Mouse (Mus musculus) embryonic facial prominence, embryonic 14.5 days (tissue): ENCODE measurements around the gene Cd300lf. TPM values are rescaled to one million over a fixed set of nuclear protein-coding genes. Genes with fewer than 3 reads are reported as not detected.

Source experiments
- ATAC-seq: fragments of 200-750 bp; cut with Nextera tagmentation; 2 replicates; pipeline ENCODE4 v1.8.0; 2017; ENCODE audit warnings: low read depth, moderate number of reproducible peaks, moderate TSS enrichment
- DNase-seq: peaks from one replicate; pipeline ENCODE4 v3.0.0-alpha.2; 2015; ENCODE audit warnings: low spot score
- H3K27ac ChIP-seq: fragments of 300-500 bp; sonication (generic); replicated peaks from 2 replicates; pipeline ENCODE4 v1.5.1; 2014; ENCODE audit warnings: low read depth, mild to moderate bottlenecking, low read length, moderate library complexity
- H3K27me3 ChIP-seq: fragments of 300-500 bp; sonication (generic); replicated peaks from 2 replicates; pipeline ENCODE4 v1.6.1; 2014; ENCODE audit warnings: low read length; ENCODE audit not compliant: control insufficient read depth, insufficient read depth
- H3K36me3 ChIP-seq: fragments of 300-500 bp; sonication (generic); 2 replicates; pipeline ENCODE4 v1.6.1; 2014; ENCODE audit warnings: low read length, mixed read lengths; ENCODE audit not compliant: control insufficient read depth, insufficient read depth
- H3K4me1 ChIP-seq: fragments of 300-500 bp; sonication (generic); 2 replicates; pipeline ENCODE4 v1.6.1; 2014; ENCODE audit warnings: antibody characterized with exemption, low read length; ENCODE audit not compliant: control insufficient read depth, insufficient read depth
- H3K4me2 ChIP-seq: fragments of 300-500 bp; sonication (generic); 2 replicates; pipeline ENCODE4 v1.6.1; 2014; ENCODE audit warnings: low read depth, mild to moderate bottlenecking, low read length, moderate library complexity, mixed read lengths
- H3K4me3 ChIP-seq: fragments of 300-500 bp; sonication (generic); 2 replicates; pipeline ENCODE4 v1.5.1; 2014; ENCODE audit warnings: low read depth, mild to moderate bottlenecking, low read length
- H3K9ac ChIP-seq: fragments of 300-500 bp; sonication (generic); 2 replicates; pipeline ENCODE4 v1.6.1; 2014; ENCODE audit warnings: low read depth, mild to moderate bottlenecking, low read length, moderate library complexity, mixed read lengths
- H3K9me3 ChIP-seq: fragments of 300-500 bp; sonication (generic); 2 replicates; pipeline ENCODE4 v1.6.1; 2016; ENCODE audit warnings: low read length; ENCODE audit not compliant: control insufficient read depth
- WGBS: fragments of 180-500 bp; shearing (Covaris S2); extraction: QIAGEN DNeasy Blood & Tissue Kit; methylation state at CpG from one replicate; pipeline ENCODE4 v1.1.7; 2014; 5-methylcytosine and 5-hydroxymethylcytosine counted together
- polyA plus RNA-seq: library from polyadenylated mRNA; unstranded; fragments of >200 nt; fragmentation: Nextera tagmentation; extraction: Ambion mirVana; gene quantifications from 2 replicates; pipeline ENCODE4 v1.2.1, GENCODE M21; 2014

The Cd300lf gene
- polyA plus RNA-seq, 1 experiment from 2014 or later = 0.56 TPM

DNA sequence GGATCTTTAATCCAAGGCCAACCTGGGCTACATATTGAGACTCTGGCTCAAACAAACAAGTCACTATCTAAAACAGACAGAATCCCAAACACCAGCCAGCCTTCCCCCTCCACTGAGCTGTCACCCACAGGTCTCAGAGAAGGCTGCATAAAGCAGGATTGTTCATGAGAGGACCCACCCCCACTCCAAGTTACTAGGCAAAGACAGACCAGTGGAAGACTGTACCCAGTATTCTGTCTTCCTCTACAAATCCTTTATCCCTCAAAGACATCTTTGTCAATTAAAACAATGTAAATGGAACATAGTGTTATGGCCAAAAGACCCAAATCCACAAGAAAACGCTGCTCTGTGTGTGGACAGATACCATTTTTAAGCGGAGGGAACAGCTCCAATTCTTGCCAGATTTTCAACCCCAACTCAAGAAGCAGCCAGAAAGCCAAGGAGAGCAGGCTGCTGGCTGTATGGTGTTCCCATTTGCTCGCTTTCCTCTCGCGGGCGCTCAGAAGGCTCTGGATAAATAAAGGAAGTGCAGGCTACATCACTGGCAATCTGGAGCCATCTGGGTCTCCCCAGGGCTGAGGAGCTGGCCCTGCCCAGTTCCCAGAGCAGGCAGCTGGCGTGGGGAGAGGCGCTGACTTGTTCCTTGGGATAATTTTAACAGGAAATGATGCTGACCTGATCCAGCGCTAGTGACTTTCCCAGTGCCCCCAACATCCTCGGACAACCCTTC, 35.4 kb downstream of the Cd300lf start:
- 0 out of 2 replicates have a peak, but pooled peaks cover 3% of the 10 kb centered on the region for H3K9me3 ChIP-seq
- no peak overlapping the region for H3K27ac ChIP-seq
- no peak overlapping the region for H3K4me3 ChIP-seq
- H3K36me3 ChIP-seq = no peaks in the 10 kb centered on the region
- DNase-seq (no peak), ATAC-seq (no peak)
- H3K27me3 ChIP-seq = 0 out of 2 replicates have a peak, but pooled peaks cover 6% of the 10 kb centered on the region
- no peak overlapping the region for H3K9ac ChIP-seq
- H3K4me1 ChIP-seq = peaks cover 5% of the 10 kb centered on the region
- no peak overlapping the region for H3K4me2 ChIP-seq
- WGBS = 35% methylated on average over 10 of the region's 10 CpGs

DNA sequence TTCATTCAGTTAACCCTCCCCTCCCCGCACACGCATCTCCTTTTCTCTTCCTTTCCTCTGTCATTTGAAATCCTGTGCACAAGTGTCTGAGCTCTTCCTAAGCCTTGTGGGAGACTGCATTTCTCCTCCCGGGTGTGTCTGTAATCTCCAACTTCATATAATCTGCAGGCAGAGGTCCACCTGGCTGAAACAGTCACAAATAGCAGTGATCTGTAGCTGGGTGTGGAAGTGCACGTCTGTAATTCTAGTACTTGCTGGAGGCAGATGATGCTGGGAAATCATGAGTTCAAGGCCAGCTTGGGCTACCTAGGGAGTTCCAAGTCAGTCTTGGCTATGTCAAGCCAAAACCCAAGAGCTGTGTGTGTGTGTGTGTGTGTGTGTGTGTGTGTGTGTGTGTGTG, 41.7 kb downstream of the Cd300lf start:
- H3K4me2 ChIP-seq = peak overlapping the region; percentile 38; the same call in 1 of the 2 replicates
- WGBS = 21% methylated on average over 4 of the region's 4 CpGs

DNA sequence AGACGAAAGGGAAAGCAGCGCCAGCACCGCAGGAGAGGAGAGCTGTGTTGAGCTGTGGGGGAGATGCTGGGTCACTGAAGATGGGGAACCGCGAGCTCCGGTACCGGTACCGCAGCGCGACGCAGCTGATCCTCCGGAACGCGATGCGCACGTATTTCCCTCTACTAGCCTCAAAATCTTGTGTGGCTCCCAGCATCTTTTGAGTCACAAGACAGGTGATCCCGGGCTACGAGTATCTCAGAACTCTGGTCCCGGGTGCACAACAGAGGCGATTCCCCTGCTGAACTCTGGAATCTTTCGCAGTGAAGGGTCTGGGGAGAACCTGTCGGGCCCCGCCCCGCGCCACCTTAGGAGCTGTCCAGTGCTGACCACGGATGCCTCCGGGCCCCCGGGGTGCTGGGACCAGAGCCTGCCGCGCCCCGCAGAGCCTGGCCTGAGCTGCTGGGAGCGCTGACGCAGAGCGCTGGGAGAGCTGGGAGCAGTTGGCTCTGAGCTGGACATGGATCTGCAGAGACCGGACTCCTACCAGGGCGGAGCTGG, 42.4 kb downstream of the Cd300lf start, which contains the start of gene Rab37:
Gene Rab37 (plus strand): TSS at position 70 of the 540 bp plus-strand sequence.
- H3K4me1 ChIP-seq = no peaks in the 10 kb centered on the region
- ATAC-seq (peak; percentile 26; the same call in 1 of the 2 replicates), DNase-seq (no peak)
- 4% methylated on average over 25 of the region's 36 CpGs for WGBS
- peaks cover 38% of the 10 kb centered on the region for H3K27me3 ChIP-seq
- H3K9me3 ChIP-seq = 0 out of 2 replicates have a peak, but pooled peaks cover 12% of the 10 kb centered on the region
- H3K36me3 ChIP-seq = no peaks in the 10 kb centered on the region
- H3K9ac ChIP-seq = no peak within 1 kb of the TSS
- H3K4me2 ChIP-seq = peak within 1 kb of the TSS; percentile 38
- no peak within 1 kb of the TSS for H3K27ac ChIP-seq
- 0 out of 2 replicates have a peak within 1 kb of the TSS, but pooled peaks have one; percentile 5 for H3K4me3 ChIP-seq

More for the DNA sequence above, 41.7 kb downstream of the Cd300lf start:
- DNase-seq (no peak), ATAC-seq (no peak)
- Histone ChIP-seq H3K9me3 (0 out of 2 replicates have a peak, but pooled peaks cover 12% of the 10 kb centered on the region), H3K9ac (no peak overlapping the region), H3K4me1 (no peaks in the 10 kb centered on the region), H3K4me3 (0 out of 2 replicates have a peak overlapping the region, but pooled peaks have one; percentile 5), H3K27me3 (peaks cover 32% of the 10 kb centered on the region), H3K36me3 (no peaks in the 10 kb centered on the region), H3K27ac (no peak overlapping the region)

DNA sequence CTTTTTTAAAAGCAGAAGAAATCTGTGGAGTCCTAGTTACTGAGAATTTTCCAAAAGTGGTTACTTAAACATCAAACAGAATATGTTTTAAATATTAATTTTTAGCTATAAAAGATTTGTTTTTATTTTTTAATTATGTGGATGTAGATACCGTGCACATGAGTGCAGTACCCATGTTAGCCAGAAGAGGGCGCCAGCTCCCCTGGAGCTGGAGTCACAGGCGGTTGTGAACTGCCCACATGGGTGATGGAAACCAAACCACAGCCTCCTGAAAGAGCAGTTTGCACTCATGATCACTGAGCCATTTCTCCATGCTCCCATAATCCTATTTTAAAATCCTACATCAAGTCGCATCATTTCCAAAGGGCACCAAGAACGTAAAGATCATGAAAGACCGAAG, 43.9 kb downstream of the Cd300lf start:
- no peaks in the 10 kb centered on the region for H3K4me1 ChIP-seq
- 0 out of 2 replicates have a peak, but pooled peaks cover 12% of the 10 kb centered on the region for H3K9me3 ChIP-seq
- ATAC-seq (no peak), DNase-seq (no peak)
- 65% methylated on average over 6 of the region's 6 CpGs for WGBS
- H3K36me3 ChIP-seq = no peaks in the 10 kb centered on the region
- no peak overlapping the region for H3K9ac ChIP-seq
- no peak overlapping the region for H3K4me3 ChIP-seq
- H3K27me3 ChIP-seq = peaks cover 42% of the 10 kb centered on the region
- H3K27ac ChIP-seq = no peak overlapping the region
- H3K4me2 ChIP-seq = no peak overlapping the region

DNA sequence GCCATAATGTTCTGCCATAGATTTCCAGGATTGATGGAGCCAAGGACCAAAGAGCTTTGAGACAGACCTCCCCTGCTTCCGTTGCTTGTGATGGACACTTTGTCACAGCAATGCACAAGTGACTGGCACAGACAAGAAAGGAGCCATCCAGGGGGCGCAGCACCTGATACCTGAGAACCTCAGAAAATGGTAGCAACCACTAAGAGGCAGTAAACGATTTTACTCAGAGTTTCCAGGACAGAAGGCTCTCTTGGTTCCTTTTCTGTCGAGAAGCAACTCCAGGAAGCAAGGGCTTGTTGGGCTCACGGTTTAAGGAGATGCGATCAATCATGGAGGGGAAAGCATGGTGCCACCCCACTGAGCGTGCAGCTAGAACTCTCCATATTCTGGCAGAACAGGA, 47.6 kb downstream of the Cd300lf start:
- 58% methylated on average over 7 of the region's 7 CpGs for WGBS
- Histone ChIP-seq H3K4me2 (no peak overlapping the region), H3K4me1 (no peaks in the 10 kb centered on the region), H3K9me3 (0 out of 2 replicates have a peak, but pooled peaks cover 6% of the 10 kb centered on the region), H3K9ac (no peak overlapping the region), H3K27me3 (peaks cover 40% of the 10 kb centered on the region), H3K27ac (no peak overlapping the region), H3K4me3 (no peak overlapping the region), H3K36me3 (no peaks in the 10 kb centered on the region)
- ATAC-seq (no peak), DNase-seq (no peak)

DNA sequence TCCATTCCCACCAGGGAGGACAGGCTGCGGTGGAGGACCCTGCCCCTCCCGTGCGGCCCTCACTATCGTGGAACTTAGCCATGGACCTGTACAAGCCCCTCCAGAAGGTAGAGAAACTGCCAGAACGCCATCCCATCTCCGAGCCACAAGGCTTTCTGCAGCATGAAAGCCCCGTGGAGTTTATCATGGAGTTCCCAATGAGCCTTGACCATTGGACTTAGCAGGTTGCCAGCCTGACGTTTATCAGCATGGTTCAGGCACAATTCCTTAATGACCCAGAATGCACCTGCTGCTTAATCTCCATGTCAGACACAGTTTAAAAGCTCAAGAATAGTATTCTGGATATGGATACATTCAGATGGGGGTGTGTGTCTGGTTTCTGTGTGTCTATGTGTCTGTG, 48.7 kb downstream of the Cd300lf start:
- 59% methylated on average over 8 of the region's 8 CpGs for WGBS
- 0 out of 2 replicates have a peak, but pooled peaks cover 3% of the 10 kb centered on the region for H3K9me3 ChIP-seq
- no peaks in the 10 kb centered on the region for H3K4me1 ChIP-seq
- DNase-seq = no peak
- no peak for ATAC-seq
- no peak overlapping the region for H3K4me3 ChIP-seq
- no peak overlapping the region for H3K27ac ChIP-seq
- H3K9ac ChIP-seq = no peak overlapping the region
- H3K4me2 ChIP-seq = no peak overlapping the region
- H3K27me3 ChIP-seq = peaks cover 28% of the 10 kb centered on the region
- no peaks in the 10 kb centered on the region for H3K36me3 ChIP-seq

DNA sequence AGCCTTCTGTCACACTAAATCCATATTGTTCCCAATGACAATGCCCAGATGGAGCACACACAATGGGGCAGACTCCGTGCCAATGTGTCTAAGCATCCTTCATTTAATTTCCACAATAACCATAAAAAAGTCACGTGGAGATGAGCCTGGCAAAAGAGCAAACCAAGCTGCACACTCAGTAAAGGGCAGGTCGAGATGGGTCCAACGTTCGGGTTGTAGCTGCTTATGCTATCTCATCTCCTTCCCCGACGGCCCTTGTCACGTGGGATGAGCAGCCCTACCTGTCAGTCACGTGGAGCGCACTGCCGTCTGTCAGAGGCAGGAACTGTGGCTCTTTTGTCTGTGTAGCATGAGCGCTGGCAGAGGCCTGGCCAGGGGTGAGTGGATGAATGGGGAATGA, 49.2 kb downstream of the Cd300lf start:
- Histone ChIP-seq H3K27me3 (peaks cover 28% of the 10 kb centered on the region), H3K4me1 (no peaks in the 10 kb centered on the region), H3K9me3 (no peaks in the 10 kb centered on the region), H3K9ac (no peak overlapping the region), H3K4me2 (no peak overlapping the region), H3K4me3 (no peak overlapping the region), H3K27ac (no peak overlapping the region), H3K36me3 (no peaks in the 10 kb centered on the region)
- WGBS = 47% methylated on average over 12 of the region's 12 CpGs
- ATAC-seq = no peak
- no peak for DNase-seq

DNA sequence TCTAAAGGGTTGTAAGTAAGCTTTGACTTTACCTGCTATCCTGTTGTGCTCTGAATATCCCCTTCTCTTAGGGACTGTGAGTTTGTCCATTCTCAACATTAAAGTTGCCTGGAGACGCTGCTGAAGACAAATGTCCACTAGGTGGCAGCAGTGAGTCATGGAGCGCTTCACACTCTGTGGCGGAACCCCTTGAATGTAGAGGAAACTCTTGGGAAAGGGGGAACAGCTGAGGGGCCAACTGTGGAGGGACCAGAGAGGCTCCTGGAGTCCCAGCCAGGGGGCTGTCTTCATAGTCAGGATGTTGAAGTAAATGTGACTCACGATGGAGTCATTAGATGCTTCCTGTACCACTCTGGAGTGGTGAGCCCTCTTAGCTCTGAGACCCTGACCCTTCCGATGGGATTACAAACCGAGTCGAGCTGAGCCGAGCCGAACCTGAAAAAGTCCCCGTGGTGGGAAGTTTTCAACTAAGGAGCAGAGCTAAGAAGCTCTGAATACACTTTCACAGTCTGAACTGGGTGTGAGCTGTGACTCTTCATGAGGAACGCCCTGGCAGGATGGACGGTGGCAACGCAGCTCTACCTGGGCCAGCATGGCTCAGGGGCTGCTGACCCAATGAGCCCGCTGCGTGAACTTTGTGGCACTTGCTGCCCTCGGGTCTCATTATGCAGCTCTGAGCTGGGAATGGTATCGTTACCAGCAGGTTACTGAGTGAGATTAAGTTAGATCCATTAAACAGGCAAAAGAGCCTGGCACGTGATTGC, 50.2 kb downstream of the Cd300lf start:
- 39% methylated on average over 18 of the region's 18 CpGs for WGBS
- H3K4me3 ChIP-seq = no peak overlapping the region
- H3K9me3 ChIP-seq = no peaks in the 10 kb centered on the region
- no peaks in the 10 kb centered on the region for H3K36me3 ChIP-seq
- no peak overlapping the region for H3K9ac ChIP-seq
- no peaks in the 10 kb centered on the region for H3K4me1 ChIP-seq
- H3K27me3 ChIP-seq = peaks cover 28% of the 10 kb centered on the region
- ATAC-seq (peak; percentile 45; the same call in 1 of the 2 replicates), DNase-seq (peak; percentile 81)
- H3K4me2 ChIP-seq = no peak overlapping the region
- no peak overlapping the region for H3K27ac ChIP-seq
